Mouse (Mus musculus): ENCODE results near the gene Mettl2.
"Not testable (repeated sequence)": the region's sequence is repeated elsewhere in the genome, so short reads cannot be mapped to it uniquely, and the experiment has no call there.

Mettl2 gene

GRCm38 (mm10) chr11:105125735-105126519 is at the start of gene Mettl2:
Gene Mettl2 (plus strand): TSS chr11:105126425.
- peak; percentile 94 for DNase-seq (ENCODE audit: low read depth, low spot score)

- not testable (repeated sequence) for DNase-seq (ENCODE audit: low read depth, low spot score)
Observed at GRCm38 (mm10) chr11:105112448-105112847, 13.8 kb upstream of the Mettl2 start.

DNA sequence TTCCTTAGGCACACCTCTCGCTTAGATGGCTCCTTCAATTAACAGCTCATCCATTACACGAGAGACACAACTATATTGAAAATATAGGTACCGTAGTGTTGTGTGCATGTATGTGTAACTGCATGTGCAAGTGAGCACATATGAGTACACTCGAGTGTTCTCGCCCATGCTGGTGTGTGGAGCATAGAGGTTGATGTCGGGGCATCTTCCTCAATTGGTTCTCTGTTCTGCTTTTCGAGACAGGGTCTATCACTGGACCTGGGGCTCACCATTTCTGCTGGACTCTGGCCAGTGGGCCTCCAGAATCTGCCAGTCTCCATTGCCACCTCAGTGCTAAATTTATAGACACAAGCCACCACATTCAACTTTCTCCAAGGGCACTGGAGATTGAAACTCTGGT is 8.4 kb upstream of the Mettl2 start:
- no peak for DNase-seq (ENCODE audit: low read depth, low spot score)

- DNase-seq (ENCODE audit: low read depth, low spot score): no peak
Observed at GRCm38 (mm10) chr11:105120551-105121061, 5.6 kb upstream of the Mettl2 start.

- DNase-seq (ENCODE audit: low read depth, low spot score): not testable (repeated sequence)
Observed at GRCm38 (mm10) chr11:105121792-105122191, 4.4 kb upstream of the Mettl2 start.

DNA sequence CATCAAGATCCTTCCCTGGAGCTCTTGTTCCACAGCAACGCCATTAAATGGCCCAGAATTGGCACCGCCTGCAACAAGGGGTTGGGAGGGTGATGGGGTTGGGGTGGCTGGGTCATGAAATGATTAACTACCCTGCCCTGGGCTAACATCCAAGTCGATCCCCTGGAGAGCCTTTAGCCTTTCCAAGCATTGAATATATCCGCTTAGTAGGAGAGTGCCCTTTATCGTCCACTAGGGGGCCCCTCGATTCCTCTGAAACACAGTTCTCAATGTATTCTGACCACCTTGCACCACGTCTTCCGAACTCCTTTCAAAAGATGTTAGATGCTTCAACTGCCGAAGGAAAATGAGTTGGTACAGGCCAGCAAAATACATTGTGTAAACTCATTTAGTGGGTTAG is 2.2 kb upstream of the Mettl2 start:
- peak; percentile 84 for DNase-seq (ENCODE audit: low read depth, low spot score)

DNA sequence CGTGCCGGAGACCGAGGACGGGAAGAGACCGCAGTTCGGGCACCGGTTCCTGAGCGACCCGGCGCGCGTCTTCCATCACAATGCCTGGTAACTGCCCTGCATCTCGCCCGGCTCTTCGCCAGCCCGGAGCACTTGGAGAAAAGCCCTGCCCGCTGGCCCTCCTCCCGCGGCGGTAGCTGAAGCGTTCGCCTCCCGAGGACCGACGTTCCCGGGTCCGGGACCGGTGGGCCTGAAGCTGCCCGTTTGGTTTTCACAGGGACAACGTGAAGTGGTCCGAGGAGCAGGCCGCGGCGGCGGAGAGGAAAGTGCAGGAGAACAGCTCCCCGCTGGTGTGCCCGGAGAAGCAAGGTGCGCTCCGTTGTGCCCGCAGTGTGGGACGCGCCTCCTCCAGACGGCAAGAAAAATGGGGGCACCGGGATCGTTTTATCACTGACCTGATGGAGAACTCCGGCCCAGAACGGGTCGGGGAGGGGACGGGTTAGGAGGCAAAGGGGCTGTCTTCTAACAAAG is 350 bp downstream of the Mettl2 start:
- no peak for DNase-seq (ENCODE audit: low read depth, low spot score)

GRCm38 (mm10) chr11:105135692-105136091 is 9.5 kb downstream of the Mettl2 start:
- no peak for DNase-seq (ENCODE audit: low read depth, low spot score)

DNA sequence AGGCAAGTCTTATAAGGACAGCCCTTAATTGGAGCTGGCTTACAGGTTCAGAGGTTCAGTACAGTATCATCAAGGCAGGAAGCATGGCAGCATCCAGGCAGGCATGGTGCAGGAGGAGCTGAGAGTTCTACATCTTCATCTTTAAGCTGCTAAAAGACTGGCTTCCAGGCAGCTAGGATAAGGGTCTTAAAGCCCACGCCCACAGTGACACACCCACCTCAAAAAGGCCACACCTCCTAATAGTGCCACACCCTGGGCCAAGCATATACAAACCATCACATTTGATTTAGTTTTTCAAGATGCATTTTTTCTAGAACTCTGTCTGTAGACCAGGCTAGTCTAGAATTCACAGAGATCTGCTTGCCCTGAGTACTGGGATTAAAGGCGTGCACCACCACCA is 11.0 kb downstream of the Mettl2 start:
- DNase-seq (ENCODE audit: low read depth, low spot score): not testable (repeated sequence)

DNA sequence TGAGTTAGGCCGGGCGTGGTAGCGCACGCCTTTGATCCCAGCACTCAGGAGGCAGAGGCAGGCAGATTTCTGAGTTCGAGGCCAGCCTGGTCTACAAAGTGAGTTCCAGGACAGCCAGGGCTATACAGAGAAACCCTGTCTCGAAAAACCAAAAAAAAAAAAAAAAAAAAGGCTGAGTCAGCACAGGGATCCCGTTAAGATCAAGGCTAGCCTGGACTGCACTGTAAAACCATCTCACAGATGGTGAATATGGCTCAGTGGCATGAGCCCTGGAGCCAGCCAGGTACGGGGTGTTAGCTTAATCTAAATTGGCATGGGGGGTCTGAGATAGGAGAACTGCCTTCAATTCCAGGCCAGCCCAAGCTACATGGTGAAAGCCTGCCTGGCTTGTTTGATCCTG is 14.3 kb downstream of the Mettl2 start:
- not testable (repeated sequence) for DNase-seq (ENCODE audit: low read depth, low spot score)

- DNase-seq (ENCODE audit: low read depth, low spot score): no peak
Observed at GRCm38 (mm10) chr11:105141115-105141514, 14.9 kb downstream of the Mettl2 start.

DNA sequence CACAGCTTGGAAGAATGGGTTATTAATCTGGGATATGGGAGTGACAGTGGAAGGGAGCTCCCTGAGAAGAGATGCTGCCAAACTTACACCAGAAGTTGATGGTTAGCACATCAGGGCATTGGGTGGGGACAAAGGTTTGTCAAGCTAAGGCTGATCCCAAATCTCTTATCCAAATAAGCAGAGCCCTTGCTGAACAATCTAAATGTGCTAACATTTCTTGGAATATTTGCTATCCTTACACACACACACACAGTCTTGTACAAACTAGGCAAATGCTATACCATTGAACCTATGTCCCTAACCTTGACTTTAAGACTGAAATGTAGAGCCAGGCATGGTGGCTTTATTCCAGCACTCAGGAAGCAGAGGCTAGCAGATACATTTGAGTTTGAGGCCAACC is 17.3 kb downstream of the Mettl2 start:
- DNase-seq (ENCODE audit: low read depth, low spot score): no peak

DNA sequence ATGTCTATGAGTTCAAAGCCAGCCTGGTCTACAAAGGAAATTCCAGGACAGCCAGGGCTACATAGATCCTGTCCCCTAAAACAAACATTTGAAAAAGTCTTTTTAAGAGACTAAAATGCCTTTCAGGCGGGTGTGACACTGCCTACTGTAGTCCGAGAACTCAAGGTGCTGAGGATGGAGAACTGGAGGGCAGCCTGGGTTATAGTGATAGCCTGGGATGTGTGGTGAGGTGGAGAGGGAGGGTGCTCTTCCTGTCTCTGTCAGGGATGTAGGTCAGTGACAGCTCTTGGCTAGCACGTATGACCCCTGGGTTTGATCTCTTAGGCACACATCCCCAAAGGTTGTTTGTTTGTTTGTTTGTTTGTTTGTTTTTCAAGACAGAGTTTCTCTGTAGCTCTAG is 17.9 kb downstream of the Mettl2 start:
- no peak for DNase-seq (ENCODE audit: low read depth, low spot score)

GRCm38 (mm10) chr11:105144508-105145210 is 18.4 kb downstream of the Mettl2 start:
- DNase-seq (ENCODE audit: low read depth, low spot score): no peak

GRCm38 (mm10) chr11:105145211-105145610 is 19.0 kb downstream of the Mettl2 start:
- DNase-seq (ENCODE audit: low read depth, low spot score): no peak

- DNase-seq (ENCODE audit: low read depth, low spot score): no peak
Observed at GRCm38 (mm10) chr11:105146593-105146992, 20.4 kb downstream of the Mettl2 start, which contains the start of gene Gm10842. Gene Gm10842 (plus strand): TSS chr11:105146893.

DNA sequence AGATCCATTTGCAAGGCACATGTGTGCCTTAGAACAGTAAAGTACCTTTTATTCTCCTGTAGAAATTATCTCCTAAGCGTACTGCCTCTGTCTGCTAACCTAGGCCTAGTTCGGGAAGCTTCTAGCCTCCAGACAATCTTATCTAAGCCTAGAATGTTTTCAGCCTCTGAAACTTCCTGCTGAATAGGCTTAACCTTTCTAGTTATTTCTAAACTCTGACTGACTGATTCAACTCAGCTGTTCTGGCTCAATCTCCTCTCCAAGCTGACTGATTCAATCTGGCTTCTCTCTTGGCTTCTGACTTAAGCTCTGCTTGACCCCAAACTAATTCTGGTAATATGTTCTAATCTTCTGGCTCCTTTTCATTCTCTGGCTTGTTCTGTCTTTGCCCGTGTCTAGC is 23.1 kb downstream of the Mettl2 start:
- DNase-seq (ENCODE audit: low read depth, low spot score): no peak

DNA sequence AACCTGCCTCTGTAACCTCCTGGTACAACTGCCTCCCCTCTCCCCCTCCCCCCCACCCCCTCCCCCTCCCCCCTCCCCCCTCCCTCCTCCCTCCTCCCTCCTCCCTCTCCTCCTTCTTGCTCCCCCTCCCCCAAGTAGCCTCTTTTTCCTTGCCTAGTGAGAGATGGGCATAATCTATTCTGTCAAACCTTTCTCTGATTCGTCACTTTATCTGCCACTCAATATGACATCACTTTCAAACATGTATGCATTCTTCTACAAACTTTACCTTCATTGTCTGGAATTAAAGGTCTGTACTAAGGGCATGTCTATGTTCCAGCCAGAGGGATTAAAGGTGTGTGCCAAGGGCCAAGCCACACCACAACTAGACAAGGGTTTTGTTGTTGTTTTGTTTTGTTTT is 23.5 kb downstream of the Mettl2 start:
- DNase-seq (ENCODE audit: low read depth, low spot score): no peak

DNA sequence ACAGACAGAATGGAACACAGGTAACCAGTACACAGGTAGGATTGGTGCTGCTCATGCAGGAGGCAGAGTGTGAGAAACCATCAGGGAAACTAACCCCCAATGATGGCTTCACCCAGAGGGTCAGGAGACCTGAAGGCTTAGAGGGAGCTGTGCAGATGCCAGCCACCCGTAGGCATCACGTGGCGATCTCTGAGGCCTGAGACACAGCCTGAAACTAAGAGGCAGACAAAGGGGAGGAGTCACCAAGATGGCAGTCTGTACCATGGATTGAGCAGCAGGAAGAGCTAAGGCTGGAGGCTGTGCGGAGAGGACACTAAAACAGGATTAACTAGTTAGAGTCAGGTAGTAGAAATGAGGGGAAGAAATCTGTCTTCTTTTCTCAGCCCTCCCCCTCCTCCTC is 24.5 kb downstream of the Mettl2 start:
- DNase-seq (ENCODE audit: low read depth, low spot score): no peak

GRCm38 (mm10) chr11:105151226-105152016 is 25.2 kb downstream of the Mettl2 start:
- no peak for DNase-seq (ENCODE audit: low read depth, low spot score)

DNA sequence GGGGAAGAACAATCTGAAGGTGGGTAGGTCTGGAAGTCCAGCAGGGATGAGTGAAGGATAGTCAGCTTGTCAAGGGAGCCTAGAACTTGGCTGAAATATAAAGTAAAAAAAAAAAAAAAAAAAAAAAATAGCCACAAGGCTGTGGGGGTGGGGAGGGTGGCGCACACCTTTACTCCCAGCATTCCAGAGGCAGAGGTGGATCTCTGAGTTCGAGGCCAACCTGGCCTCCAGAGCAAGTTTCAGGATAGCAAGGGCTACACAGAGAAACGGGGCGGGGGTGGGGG is 25.7 kb downstream of the Mettl2 start:
- DNase-seq (ENCODE audit: low read depth, low spot score): no peak

- DNase-seq (ENCODE audit: low read depth, low spot score): no peak
Observed at GRCm38 (mm10) chr11:105152357-105152899, 26.2 kb downstream of the Mettl2 start.
